Mouse (Mus musculus) left cerebral cortex, adult 2 months (tissue): ENCODE results near the gene Ccnl1. TPM values are rescaled to one million over a fixed set of nuclear protein-coding genes. Genes with fewer than 3 reads are reported as not detected.
A peak's percentile ranks its signal among the peaks of the same experiment; 100 is the strongest.

Source experiments
- DNase-seq, 2 experiments: peaks; one replicate each; pipeline ENCODE4 v3.0.0; 2021 to 2022; ENCODE audit warnings: low spot score in 2 of 2, mixed read lengths in 1 of 2; ENCODE audit errors: extremely low spot score in 1 of 2
- H3K27ac ChIP-seq: fragments of 200-600 bp; 2 replicates; pipeline ENCODE4 v1.8.1; 2022
- H3K4me3 ChIP-seq: fragments of 200-600 bp; 2 replicates; pipeline ENCODE4 v1.8.1; 2022
- CTCF ChIP-seq: fragments of 200-600 bp; IDR thresholded peaks from 2 replicates; pipeline ENCODE4 v1.8.1; 2022; ENCODE audit warnings: antibody characterized with exemption, mild to moderate bottlenecking, moderate library complexity
- intact Hi-C: fragments of 180-260 bp; cut with DNase I; formaldehyde crosslinking; loops from one replicate; pipeline ENCODE4 v1.15.1; 2025
- total RNA-seq, 2 experiments: library from RNA; stranded (reverse); gene quantifications; 2 replicates each; pipeline ENCODE4 v1.2.3; 2021

Ccnl1 gene
- total RNA-seq, 2 experiments from 2014 or later, result 59.9 to 62.5 TPM

DNA sequence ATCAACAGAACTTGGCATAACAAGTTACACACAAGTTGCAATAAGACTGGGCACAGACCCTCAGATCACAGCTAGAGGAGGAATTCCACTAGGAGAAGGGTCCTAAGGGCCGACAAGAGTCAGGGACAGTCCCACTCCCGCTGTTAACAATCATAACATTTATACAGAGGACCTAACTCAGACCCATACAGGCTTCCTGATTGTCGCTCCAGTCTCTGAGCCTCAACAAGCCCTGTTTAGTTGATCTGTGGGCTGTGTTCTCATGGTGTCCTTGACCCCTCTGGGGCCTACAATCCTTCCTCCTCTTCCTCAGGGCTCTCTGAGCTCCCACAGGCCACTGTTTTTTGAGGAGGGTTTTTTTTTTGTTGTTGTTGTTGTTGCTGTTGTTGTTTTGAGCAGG lies 18.2 kb upstream of the Ccnl1 start:
- Histone ChIP-seq H3K27ac (no peak overlapping the region), H3K4me3 (no peak overlapping the region)
- TF ChIP-seq CTCF, result no peak
- DNase-seq, result no peak
- intact Hi-C loops, result no loop called here

DNA sequence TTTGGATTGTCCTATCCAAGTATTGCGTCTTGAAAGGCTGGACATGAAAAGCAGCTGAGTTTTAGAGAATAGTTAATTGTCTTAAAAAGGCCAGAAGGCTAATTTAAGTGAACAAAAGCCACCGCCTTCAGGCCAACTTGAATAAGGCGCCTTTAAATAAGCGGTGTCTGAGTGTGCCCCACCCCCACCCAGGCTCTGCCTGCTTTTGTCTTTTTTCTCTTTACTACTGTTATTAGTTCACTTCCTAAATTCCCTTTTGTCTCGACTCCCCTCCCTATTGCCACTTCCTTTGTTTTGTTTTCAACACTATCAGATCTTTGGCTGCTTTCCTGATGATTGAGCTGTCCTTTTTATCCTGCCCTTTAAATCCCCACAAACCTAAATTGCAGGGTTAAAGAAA lies 17.3 kb upstream of the Ccnl1 start:
- peak in 1 of 2 experiments; percentile 24 for DNase-seq
- TF ChIP-seq CTCF, result peak; percentile 31
- peak overlapping the region; percentile 61 for H3K4me3 ChIP-seq
- H3K27ac ChIP-seq, result peak overlapping the region; percentile 97
- intact Hi-C loops, result no loop called here

DNA sequence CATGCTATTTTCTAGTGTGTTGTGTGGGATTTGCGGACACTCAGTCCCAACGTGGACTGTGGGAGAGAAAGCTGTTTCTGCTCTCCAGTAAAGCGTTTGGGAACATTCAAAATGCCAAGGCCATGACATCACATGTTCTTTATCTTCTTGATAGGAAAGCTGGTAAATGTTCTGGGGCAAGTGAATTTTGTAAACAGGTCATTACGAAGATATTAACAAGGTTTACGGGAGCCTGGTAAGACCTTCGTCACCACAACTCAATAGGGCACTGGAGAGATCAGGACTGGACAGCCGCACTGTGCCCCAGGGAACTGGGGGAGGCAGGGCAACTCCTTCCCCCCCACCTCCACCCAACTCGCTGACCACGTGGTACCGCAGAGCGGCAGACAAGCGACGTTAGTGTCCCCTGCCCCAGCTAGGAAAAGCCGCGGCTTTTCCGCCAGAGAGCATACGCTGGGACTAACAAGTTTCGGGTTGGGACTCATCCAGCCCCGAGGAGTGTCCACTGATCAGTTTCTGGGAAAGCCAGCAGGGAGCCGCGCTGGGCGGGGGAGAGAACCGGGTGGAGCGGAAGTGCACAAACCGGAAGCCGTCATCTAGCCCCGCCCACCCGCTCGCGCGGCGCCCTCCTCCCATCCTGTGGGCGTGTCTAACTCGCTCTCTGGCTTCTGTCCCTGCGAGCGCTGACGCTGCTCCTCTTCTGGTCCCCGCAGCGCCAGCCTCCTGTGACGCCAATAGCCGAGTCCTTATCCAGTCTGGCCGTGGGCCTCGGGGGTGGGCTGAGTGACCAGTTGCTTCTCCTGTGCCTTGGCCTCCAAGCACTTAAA lies 16.4 kb upstream of the Ccnl1 start:
- intact Hi-C loops, result loop anchor here (1.0 kb wide), 1 partner anchor 16 kb away; the partner anchor contains the start of gene Ccnl1
- TF ChIP-seq CTCF, result no peak
- peak; percentile 98 to 99 for DNase-seq
- H3K4me3 ChIP-seq, result peak overlapping the region; percentile 61
- peak overlapping the region; percentile 97 for H3K27ac ChIP-seq

DNA sequence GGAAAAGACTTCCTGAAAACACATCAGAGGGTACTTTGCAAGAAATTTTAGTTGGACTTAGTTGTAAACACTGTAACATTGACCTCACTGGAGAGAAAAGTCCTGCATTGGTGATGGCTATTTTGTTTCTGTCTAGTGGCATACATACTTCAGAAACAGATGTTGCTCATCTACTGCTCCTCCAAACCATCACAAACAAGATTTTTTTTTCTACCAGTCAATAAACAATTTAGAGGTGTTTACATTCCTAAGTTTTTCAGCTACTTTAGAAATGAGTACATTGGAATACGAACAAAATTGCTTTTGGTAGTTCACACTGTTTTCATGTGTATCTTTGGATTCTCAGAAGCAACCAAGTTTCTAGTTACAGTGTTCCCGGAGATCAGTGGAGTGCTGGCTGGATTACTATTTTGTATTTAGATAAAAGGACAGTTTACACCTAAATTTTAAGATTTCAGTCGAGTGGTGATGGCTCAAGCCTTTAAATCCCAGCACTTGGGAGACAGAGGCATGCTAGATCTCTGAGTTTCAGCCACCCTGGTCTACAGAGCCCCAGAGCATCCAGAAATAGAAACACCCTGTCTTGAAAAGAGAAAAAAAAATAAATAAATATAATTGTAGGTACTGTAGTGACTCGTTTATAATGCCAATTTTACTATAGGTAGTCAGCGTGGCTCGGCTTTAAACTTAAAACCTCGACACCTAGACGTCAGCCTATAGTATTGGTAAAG lies 15.6 kb upstream of the Ccnl1 start:
- no peak for TF ChIP-seq CTCF
- peak overlapping the region; percentile 61 for H3K4me3 ChIP-seq
- DNase-seq, result no peak
- peak overlapping the region; percentile 97 for H3K27ac ChIP-seq
- intact Hi-C loops, result loop anchor here (1.0 kb wide), 1 partner anchor 15 kb away; the partner anchor contains the start of gene Ccnl1

DNA sequence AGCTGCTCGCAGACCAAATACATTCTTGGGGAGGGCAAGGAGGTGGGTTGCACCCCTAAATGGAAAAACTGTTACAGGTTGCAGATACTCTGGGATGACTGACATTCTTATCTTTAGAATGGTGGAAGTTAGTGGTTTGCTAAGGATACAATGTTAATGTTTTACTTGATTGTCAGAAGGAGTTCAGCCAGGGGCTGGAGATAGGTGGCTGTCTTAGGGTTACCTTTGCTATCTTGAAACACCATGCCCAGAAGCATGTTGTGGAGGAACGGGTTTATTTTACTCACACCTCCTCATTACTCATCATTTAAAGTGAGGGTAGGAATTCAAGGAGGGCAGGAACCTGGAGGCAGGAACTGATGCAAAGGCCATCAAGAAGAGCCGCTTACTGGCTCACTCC lies 11.1 kb upstream of the Ccnl1 start:
- DNase-seq, result no peak
- intact Hi-C loops, result no loop called here
- no peak for TF ChIP-seq CTCF
- H3K27ac ChIP-seq, result no peak overlapping the region
- H3K4me3 ChIP-seq, result no peak overlapping the region

DNA sequence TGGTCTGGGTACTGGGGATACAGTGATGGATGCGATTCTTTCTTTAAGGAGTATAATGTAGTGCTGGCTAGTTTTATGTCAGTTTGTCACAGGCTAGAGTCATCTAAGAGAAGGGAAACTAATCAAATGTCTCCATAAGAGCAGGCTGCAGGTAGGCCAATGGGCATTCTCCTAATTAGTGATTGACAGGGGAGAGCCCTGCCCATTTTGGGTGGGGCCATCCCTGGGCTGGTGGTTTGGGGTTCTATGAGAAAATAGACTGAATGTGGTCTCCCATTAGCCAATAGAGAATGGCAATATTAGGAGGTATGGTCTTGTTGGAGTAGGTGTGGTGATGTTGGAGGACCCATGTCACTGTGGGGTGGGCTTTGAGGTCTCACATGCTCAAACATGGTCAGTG lies 8.3 kb upstream of the Ccnl1 start:
- no peak for DNase-seq
- intact Hi-C loops, result no loop called here
- no peak for TF ChIP-seq CTCF
- Histone ChIP-seq H3K4me3 (no peak overlapping the region), H3K27ac (no peak overlapping the region)

DNA sequence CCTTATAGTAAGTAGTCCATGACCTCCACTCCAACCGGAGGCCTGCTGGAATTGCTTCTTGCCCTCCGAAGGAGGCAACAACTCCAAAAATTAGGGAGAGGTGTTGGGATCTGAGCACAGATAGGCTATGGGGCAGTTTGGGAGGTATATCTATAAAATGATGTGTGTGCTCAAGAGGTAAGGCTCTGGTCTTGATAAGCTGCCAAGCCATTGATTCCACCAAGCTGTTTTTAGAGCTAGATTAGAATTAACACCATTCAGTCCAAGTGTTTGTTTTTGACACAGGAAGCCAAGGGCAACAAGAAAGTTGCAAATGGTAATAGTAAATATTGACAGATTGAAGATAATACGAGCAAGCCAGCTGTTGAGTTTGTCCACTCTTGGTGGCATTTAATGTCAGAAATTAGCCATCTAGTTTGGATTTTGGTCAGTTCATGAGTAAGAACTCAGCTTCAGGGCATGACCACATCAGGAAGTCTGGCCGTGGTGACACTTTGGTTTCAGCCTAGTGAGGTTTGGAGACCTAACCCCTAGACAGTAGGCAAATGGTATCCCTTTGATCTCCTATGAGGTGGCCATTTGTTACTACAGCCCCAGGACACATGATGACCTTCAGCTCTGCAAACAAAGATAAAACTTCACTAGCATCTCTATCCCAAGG lies 4.4 kb upstream of the Ccnl1 start:
- DNase-seq, result no peak
- intact Hi-C loops, result no loop called here
- Histone ChIP-seq H3K4me3 (no peak overlapping the region), H3K27ac (no peak overlapping the region)
- no peak for TF ChIP-seq CTCF

DNA sequence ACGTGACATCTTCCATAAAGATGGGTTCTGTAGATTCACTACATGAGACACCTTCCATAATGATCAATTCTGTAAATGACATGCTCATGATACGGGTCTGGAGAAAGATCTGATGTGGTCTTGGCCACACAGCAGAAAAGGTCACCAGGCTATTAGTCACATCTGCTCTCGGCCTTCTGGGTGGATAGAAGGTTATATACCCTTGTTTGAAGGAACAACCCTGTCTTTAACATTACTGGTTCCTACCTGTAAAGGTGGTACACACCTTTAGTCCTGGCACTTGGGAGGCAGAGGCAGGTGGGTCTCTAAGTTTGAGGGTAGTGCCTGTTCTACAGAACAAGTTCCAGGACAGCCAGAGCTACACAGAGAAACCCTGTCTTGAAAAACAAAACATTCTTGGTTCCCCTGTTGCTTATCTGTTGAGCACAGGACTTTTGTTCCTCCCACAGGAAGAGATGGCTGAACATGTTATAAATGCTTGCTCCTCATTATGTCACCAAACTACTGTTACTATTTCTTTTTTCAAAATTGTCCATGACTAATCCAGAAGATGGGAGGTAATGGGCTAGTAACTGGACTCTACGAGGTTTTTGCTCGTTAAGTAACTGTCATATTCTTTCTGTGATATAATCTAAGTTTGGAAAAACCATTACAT lies 2.4 kb upstream of the Ccnl1 start:
- intact Hi-C loops, result no loop called here
- no peak for TF ChIP-seq CTCF
- Histone ChIP-seq H3K4me3 (no peak overlapping the region), H3K27ac (no peak overlapping the region)
- DNase-seq, result no peak

DNA sequence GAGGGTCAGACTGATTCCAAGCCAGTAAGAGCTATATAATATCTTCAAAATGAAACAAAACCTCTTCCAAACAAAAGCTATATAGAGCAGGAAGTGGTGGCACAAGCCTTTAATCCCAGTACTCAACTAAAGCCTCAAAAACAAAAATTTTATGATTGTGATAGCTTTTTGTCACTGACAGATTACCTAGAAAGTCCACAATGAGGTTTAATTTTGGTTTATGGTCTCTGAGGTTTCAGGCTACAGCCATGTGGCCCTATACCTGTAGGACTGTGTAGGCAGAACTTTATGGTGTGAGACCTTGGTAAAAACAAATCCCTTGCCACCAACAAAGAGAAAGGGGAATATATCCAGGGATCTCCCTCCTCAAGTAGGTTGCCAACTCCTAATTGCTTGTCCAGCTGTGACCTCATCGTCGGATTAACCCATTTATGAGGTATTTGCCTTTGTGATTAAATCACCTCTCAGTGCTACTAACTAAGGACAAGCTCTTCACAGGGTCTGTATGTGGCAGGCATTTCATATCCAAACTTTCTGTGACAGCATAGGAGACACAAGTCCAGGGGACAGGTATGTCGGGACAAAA lies 1.5 kb upstream of the Ccnl1 start:
- no peak for DNase-seq
- H3K27ac ChIP-seq, result no peak overlapping the region
- TF ChIP-seq CTCF, result no peak
- intact Hi-C loops, result loop anchor here (5.0 kb wide), 1 partner anchor 33 kb away; no protein-coding TSS in a partner anchor
- no peak overlapping the region for H3K4me3 ChIP-seq

DNA sequence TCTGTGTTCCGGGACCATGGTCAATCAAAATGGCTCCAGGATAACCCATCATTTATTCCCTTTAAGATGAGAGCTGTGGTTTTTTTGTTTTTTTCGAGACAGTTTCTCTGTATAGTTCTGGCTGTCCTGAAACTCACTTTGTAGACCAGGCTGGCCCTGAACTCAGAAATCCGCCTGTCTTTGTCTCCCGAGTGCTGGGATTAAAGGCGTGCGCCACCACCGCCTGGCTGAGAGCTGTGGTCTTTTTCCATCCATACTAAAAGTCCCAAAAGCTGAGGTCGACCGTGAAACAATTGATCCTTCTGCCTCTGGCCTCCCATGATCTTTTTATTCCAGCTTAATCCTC lies 764 bp upstream of the Ccnl1 start:
- Histone ChIP-seq H3K4me3 (peak overlapping the region; percentile 93), H3K27ac (peak overlapping the region; percentile 100)
- intact Hi-C loops, result loop anchor here (1.0 to 5.0 kb wide), 2 partner anchors 15 to 33 kb away; no protein-coding TSS in a partner anchor
- no peak for DNase-seq
- TF ChIP-seq CTCF, result no peak
